Mouse (Mus musculus) heart, adult 2 months (tissue): ENCODE data around the gene Pole.

Source experiments
- EP300 ChIP-seq: fragments of 200-500 bp; IDR thresholded peaks from 2 replicates; pipeline ENCODE4 v1.6.1; 2011; ENCODE audit warnings: low read depth, low read length, control low read depth; ENCODE audit not compliant: insufficient read depth
- POLR2A ChIP-seq: fragments of 200-500 bp; IDR thresholded peaks from 2 replicates; pipeline ENCODE4 v1.6.1; 2011; ENCODE audit warnings: mild to moderate bottlenecking, low read depth, low read length, control low read depth; ENCODE audit not compliant: insufficient read depth

GRCm38 (mm10) chr5:110338792-110339191 is 52.7 kb downstream of the Pole start:
- TF ChIP-seq POLR2A (no peak), EP300 (no peak)
